ENCODE assay signal across 8 mouse cellular contexts in genomic region chr12:3843371-3843861, GRCm38 (mm10). TPM values are rescaled to one million over a fixed set of nuclear protein-coding genes. Genes with fewer than 3 reads are reported as not detected.
A peak's percentile ranks its signal among the peaks of the same experiment; 100 is the strongest.
DNase-seq lines count a peak whose midpoint lies in the region; ATAC-seq lines count a peak whose summit lies in the region.

No protein-coding gene starts in this region.

- peaks cover 23% of the 10 kb centered on the region for H3K4me1 ChIP-seq in midbrain, embryonic 10.5 days

- no peaks in the 10 kb centered on the region for H3K9me3 ChIP-seq in midbrain, embryonic 10.5 days (replicated peaks)

- no peak overlapping the region for H3K4me3 ChIP-seq in midbrain, embryonic 10.5 days

- peaks cover 22% of the 10 kb centered on the region for H3K36me3 ChIP-seq in midbrain, embryonic 10.5 days

- peak; percentile 17; the same call in 1 of the 2 replicates for ATAC-seq in frontal cortex, adult (ENCODE audit: low TSS enrichment)

- peaks cover 4% of the 10 kb centered on the region; the same call in 1 of the 2 replicates for H3K27me3 ChIP-seq in midbrain, embryonic 10.5 days (ENCODE audit: low read depth, poor library complexity, severe bottlenecking)

- WGBS in midbrain, embryonic 10.5 days, result 30% methylated on average over 7 of the region's 7 CpGs

- H3K27ac ChIP-seq in midbrain, embryonic 10.5 days (replicated peaks), result peak overlapping the region; percentile 52

- intact Hi-C loops in heart, postnatal 10 days (cut with DNase I), result no loop called here

- DNase-seq in frontal cortex, postnatal 10 days (ENCODE audit: low spot score in 2 of 2), result no peak
- DNase-seq in embryo, embryonic 9.5 days (ENCODE audit: extremely low spot score), result peak; percentile 64
- DNase-seq in heart, postnatal 10 days, result peak; percentile 65 to 70
- DNase-seq in midbrain, embryonic 10.5 days (ENCODE audit: low spot score), result peak; percentile 66
- no peak for DNase-seq in thymus, postnatal 25 days
- no peak for DNase-seq in cerebellum, postnatal 4 days (ENCODE audit: low spot score in 2 of 2)
- DNase-seq in B cell, adult 2 months, result no peak

RNA-seq across cellular contexts. Expression of gene Dnmt3a, which starts 37.6 kb away (rescaled TPM):
- 100 to 1,000 TPM; 105 to 121 TPM for total RNA-seq in heart, postnatal 10 days (2021)
- 92.2 and 115 TPM in 2 replicates for polyA plus RNA-seq in midbrain, embryonic 10.5 days (2016; fragmentation: Nextera tagmentation; extraction: Ambion mirVana)

Comparison
In these comparisons a context has a peak if more than half of its experiments do, and no peak if none do; other contexts are left out.
1. DNase-seq: peak in embryo, embryonic 9.5 days (single experiment), heart, postnatal 10 days (2 of 2) and midbrain, embryonic 10.5 days (single experiment); none in frontal cortex, postnatal 10 days (0 of 2), thymus, postnatal 25 days (single experiment), cerebellum, postnatal 4 days (0 of 2) and B cell, adult 2 months (0 of 2).